Mouse (Mus musculus) gastrocnemius, postnatal 25 days (tissue): ENCODE measurements around the gene Ppp1r9b. TPM values are rescaled to one million over a fixed set of nuclear protein-coding genes. Genes with fewer than 3 reads are reported as not detected.
A peak's percentile ranks its signal among the peaks of the same experiment; 100 is the strongest.

Experiments used
- DNase-seq: peaks from one replicate; pipeline ENCODE4 v3.0.0; 2022
- total RNA-seq, 2 experiments: library from RNA; stranded (reverse); gene quantifications; 1 replicate in 1 of 2; 2 replicates in 1 of 2; pipeline ENCODE4 v1.2.3; 2021

Ppp1r9b gene
- total RNA-seq, 2 experiments from 2014 or later = 21.8 to 30.0 TPM

GRCm38 (mm10) chr11:95022237-95022992, 31.6 kb downstream of the Ppp1r9b start:
- DNase-seq = no peak

DNA sequence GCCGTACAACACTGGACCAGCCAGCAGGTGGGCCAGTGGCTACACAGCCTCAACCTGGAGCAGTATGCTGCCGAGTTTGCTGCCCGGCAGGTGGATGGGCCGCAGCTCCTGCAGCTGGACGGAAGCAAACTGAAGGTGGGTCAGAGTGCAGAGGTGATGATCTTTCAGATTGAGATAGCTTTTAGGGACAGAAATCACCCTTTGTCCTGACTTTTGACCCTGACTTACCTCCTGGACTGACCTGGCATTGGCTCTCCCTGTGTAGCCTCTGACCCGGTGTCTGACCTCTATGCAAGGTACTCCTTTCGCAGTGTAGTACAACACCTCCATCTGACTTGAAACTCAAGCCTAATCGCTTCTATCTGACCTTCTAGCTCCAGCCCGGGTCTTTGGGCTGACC, 32.6 kb downstream of the Ppp1r9b start:
- no peak for DNase-seq

DNA sequence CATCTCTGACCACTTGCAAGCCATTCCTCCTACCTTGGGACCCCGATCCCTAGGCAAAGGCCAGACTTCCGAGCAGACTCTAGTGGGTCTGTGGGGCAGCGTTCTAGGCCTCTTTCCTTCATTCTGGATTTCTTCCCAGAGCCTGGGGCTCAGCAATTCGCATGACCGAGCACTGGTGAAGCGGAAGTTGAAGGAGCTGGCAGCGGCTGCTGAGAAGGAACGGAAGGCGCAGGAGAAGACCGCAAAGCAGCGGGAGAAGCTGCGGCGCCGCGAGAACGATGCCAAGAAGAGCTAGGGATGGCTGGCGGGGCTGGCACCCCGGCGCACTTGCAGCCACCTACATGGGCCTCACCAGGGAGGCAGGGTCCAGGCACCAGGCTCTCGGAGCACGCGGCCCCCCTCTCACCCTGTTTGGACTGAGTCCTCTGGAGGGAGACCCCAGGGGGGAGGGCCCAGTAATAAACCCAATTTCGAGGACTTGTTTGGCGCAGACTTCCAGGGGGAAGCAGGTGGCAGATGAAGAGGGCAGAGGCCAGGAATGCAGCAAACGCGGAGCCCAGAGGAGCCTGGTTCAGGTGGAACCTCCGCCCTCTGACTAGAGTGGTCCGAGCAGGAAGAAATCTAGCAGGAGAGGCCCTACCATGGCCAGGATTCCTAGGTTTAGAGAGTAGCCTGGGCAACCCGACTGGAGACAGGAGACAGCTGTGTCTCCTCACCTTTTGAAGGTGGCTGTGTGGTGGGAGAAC, 33.8 kb downstream of the Ppp1r9b start:
- DNase-seq = no peak

GRCm38 (mm10) chr11:95025227-95026012, 34.6 kb downstream of the Ppp1r9b start:
- no peak for DNase-seq

GRCm38 (mm10) chr11:95026090-95026542, 35.3 kb downstream of the Ppp1r9b start:
- no peak for DNase-seq

DNA sequence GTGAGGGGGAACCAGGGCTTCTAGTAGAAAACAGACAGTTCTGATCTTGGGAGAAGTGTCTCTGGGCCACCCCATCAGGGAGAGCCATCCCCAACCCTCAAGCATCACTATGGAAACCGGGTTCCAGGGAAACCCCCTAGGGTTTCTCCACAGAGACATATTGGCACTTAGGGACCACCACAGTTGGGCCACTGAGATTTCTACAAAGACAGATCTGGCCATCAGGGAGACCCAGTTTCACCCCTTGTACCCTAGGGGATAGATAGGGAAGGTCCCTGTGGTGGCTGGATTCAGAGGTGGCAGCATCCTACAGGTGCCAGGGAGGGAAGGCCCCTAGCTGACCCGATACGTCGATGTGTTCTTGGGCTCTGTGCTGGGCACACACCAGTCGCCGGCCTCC, 36.0 kb downstream of the Ppp1r9b start:
- DNase-seq = no peak

- no peak for DNase-seq
Observed at GRCm38 (mm10) chr11:95027850-95028470, 37.1 kb downstream of the Ppp1r9b start.

DNA sequence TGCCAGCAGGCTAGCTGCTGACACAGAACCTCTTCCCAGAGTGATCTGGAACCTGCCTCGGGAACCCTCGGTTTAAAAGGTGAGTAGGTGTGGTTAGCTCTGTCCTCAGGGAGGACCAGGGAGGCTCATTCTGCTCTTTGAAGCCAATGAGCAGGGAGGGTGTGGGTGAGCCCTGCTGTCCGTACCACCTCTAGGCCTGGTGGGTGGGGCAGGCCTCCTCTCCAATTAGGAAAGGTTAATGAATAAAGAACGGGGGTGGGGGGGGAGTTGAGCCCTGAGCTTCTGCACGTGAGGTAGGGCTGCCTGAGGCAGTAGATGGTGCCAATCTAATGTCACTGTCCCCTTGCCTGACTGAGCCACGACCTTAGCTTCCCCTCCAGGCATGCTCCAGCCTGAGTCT, 42.1 kb downstream of the Ppp1r9b start:
- DNase-seq = no peak

DNA sequence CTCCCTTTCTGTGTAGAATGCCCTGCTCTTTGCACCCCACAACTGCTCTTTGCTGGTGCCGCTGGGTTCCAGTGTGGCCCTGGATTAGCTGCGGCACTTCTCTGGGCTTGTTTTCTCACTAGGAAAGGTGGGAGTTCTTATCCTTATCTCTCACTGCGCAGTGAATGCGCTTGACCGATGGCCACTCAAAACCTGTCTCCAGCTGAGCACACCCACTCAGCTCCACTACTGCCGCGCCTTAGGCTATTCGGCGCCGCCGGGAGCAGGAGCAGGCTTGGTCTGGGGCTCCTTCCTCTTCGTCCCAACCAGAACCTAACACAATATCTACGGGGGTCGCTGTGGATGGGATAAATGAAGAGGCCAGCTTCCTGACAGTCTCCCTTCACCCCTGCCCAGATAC, 42.8 kb downstream of the Ppp1r9b start:
- DNase-seq = no peak

DNA sequence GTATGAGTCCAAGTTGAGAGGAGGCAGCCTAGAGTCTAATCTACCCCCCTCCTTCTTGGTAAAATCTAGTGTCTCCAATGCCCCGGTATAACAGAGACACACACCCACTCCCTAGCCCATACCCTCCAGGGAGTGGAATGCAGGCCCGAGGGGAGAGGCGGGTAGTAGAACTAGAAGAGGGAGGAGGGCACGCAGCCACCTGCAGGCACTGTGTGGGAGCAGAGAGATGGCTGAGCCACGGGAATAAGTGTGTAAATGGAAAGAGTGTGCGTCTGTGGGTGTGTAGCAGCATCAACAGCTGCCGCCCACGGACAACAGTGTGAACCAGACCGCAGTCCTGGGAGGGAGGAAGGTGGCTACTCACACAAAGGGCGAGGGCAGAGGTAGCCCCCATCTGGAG, 44.1 kb downstream of the Ppp1r9b start:
- DNase-seq = no peak

DNA sequence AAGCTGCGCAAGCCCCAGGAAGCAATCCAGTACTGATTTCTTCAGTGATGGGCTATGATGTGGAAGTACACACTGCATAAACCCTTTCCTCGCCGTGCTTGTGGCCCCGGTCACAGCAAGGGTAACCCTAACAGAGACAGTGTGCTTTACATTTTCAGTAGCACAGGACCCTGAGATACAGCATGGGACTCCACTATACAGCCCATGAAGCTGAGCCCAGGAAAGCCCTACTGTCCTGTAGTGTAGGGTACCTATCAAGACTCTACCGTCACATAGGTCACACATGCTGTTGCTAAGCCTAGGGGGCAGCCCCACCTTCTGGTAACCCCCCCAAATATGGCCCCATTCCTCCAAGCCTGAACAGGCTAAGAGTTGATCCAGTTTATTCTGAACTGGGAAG, 45.7 kb downstream of the Ppp1r9b start:
- DNase-seq = no peak

- no peak for DNase-seq
Observed at GRCm38 (mm10) chr11:95037306-95037705, 46.5 kb downstream of the Ppp1r9b start.

DNA sequence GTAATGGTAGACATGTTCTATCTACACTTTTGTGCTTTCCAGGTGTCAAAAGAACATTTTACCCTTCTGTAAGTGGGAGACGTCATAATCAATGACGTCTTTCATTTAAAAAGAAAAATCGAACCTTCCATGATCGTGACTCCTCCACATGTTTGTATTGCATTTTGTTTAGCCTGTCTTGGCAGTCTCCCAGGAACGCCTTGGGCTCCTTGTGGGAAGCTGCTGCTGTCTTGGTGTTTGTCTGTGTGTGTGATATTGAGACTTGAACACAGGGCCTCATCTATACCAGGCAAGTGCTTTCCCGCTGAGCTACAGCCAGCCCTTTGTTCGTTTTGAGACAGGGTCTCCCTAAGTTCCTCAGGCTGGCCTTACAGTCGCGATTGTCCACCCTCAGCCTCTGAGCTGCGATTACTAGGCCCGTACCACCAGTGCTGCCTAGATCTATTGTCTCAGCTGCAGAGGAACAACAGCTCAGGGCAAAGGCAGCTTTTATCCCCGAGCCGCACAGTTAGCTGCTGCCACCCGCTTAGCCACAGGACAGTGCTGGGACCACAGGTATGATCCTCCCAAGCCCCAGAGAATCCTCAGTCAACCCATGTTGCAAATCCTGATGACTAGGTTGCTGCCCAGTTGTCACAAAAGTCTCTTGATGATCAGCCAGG, 47.5 kb downstream of the Ppp1r9b start:
- DNase-seq = no peak

GRCm38 (mm10) chr11:95038818-95039655, 48.2 kb downstream of the Ppp1r9b start:
- no peak for DNase-seq

GRCm38 (mm10) chr11:95039766-95040165, 48.9 kb downstream of the Ppp1r9b start:
- no peak for DNase-seq

DNA sequence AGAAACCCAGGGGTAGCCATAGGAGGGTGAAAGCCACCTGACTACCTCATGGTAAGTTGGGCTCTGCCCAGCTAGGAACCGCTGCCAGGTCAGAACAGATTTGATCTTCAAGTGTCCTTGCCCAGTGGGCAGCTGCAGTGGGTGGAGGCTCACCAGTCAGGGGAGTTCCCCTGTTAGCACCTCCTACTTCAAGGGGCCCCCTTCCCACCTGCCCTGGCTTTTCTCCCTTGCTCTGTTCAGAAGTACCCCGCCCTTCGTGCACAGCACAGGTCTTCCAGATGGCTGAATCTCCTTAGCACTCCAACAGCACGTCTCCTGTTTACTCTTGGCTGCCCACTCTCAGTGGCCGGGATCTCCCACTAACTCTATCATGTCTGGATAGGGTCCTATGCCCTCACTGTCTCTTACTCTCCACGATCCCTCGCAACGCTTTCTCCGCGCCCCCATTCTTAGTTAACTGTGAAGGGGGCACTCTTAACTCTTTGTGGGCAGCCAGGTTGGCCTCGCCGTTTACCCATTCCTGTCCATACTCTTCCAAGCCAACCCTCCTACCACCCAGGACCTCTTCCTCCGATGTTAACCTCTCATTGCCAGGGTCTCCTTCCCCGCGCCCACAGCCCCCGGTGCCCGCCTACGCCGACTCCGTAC, 49.8 kb downstream of the Ppp1r9b start:
- DNase-seq = peak; percentile 84

- peak; percentile 98 for DNase-seq
Observed at GRCm38 (mm10) chr11:95041139-95041609, 50.3 kb downstream of the Ppp1r9b start, which contains the start of gene Pdk2. Gene Pdk2, minus strand, starts transcription at chr11:95041354.

DNA sequence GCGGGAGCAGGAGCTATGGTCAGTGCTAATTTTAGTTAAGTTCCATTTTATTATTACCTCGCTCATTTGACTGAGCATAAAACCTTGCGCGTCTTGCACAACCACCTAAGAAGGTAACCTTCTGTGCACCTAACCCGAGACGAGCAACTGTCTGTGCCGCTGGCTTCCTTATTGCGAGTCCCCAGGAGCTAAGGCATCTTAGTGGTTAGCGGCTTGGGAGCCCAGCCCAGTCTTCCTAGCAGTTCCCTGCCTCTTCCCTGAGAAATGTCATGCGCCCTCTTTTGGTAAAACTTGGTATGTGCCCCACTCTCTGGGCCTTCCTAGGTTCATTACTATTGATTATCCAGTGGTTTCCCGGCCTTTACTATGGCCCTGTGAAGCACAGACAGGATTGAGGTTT, 51.3 kb downstream of the Ppp1r9b start:
- peak; percentile 80 for DNase-seq

GRCm38 (mm10) chr11:95043060-95043459, 52.2 kb downstream of the Ppp1r9b start:
- no peak for DNase-seq

GRCm38 (mm10) chr11:95043608-95044007, 52.8 kb downstream of the Ppp1r9b start:
- no peak for DNase-seq
